Mouse (Mus musculus) heart, adult 2 months (tissue): ENCODE data around the gene Defb21.

Source experiments
- CTCF ChIP-seq: fragments of 200-600 bp; IDR thresholded peaks from 2 replicates; pipeline ENCODE4 v1.8.1; 2022; ENCODE audit warnings: antibody characterized with exemption, mild to moderate bottlenecking, moderate library complexity
- EP300 ChIP-seq: fragments of 200-500 bp; IDR thresholded peaks from 2 replicates; pipeline ENCODE4 v1.6.1; 2011; ENCODE audit warnings: low read depth, low read length, control low read depth; ENCODE audit not compliant: insufficient read depth
- POLR2A ChIP-seq: fragments of 200-500 bp; IDR thresholded peaks from 2 replicates; pipeline ENCODE4 v1.6.1; 2011; ENCODE audit warnings: mild to moderate bottlenecking, low read depth, low read length, control low read depth; ENCODE audit not compliant: insufficient read depth

DNA sequence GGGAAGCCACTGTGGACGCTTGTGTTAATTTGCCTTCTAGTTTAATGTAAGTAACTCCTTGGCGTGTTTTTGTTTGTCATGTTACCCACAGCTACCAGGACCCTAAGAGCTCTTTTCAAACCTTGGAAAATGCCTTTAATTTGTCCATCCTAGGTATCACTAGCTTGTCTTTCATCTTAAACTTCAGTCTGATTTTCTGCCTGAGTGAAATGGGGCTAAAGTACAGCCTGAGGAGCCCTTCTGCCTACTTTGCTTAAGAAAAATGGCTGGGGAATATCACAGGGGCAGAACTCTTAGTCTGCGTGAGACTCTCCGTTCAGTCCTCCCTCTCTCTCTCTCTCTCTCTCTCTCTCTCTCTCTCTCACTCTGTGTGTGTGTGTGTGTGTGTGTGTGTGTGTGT, 2.7 kb upstream of the Defb21 start:
- TF ChIP-seq POLR2A (no peak), EP300 (no peak), CTCF (no peak)
